Mouse (Mus musculus) ES-E14 (cell line): ENCODE data around the gene Rgs19.

ENCODE experiments used
- CHD2 ChIP-seq: IDR thresholded peaks from 2 replicates; pipeline ENCODE4 v1.6.1; 2014; ENCODE audit warnings: mild to moderate bottlenecking, low read depth, low read length, inconsistent platforms
- HCFC1 ChIP-seq: IDR thresholded peaks from 2 replicates; pipeline ENCODE4 v1.6.1; 2012; ENCODE audit warnings: low read length, inconsistent platforms, borderline replicate concordance; ENCODE audit not compliant: insufficient read depth
- MAFK ChIP-seq: IDR thresholded peaks from 2 replicates; pipeline ENCODE4 v1.6.1; 2014; ENCODE audit warnings: mild to moderate bottlenecking, low read depth, low read length, inconsistent platforms; ENCODE audit not compliant: insufficient read depth
- ZC3H11A ChIP-seq: IDR thresholded peaks from 2 replicates; pipeline ENCODE4 v1.6.1; 2012; ENCODE audit warnings: low read depth, mild to moderate bottlenecking, inconsistent platforms, low read length, borderline replicate concordance
- ZNF384 ChIP-seq: IDR thresholded peaks from 2 replicates; pipeline ENCODE4 v1.6.1; 2012; ENCODE audit warnings: low read depth, low read length, inconsistent platforms

DNA sequence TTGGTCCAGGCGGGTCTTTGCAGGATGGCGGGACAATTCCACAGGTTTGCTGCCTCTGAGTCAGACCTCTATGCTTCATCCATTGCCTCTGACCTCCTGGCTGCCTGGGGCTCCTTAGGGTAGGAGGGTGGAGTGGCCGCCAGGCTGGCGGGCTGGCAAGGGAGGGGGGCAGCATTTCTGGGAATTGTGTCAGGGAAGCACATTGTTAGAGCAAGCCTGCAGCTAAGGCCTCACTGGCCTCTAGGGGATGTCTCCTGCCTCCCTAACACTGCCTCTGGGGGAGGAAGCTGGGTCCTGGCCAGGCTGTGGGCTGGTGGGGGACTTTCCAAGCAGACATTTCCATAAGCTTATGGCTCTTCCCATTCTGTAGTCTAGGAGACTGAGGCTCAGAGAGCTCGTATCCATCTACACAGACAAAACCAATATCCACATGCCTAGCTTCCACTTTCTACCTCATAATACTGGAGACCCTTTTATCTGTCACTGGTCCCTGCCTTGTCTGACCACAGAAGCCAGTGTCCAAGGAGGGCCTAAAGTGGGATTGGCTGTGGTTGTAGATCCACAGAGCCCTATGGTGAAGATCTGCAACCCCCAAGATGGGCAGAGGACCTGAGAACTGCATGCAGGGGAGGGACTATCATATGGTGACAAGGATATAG, 16.6 kb downstream of the Rgs19 start:
- TF ChIP-seq CHD2 (no peak), ZC3H11A (no peak), HCFC1 (no peak), ZNF384 (no peak), MAFK (no peak)
